Mouse (Mus musculus) CH12.LX (cell line): ENCODE measurements around the gene Zfyve28.

Experiments
- CTCF ChIP-seq, 2 experiments: IDR thresholded peaks in 1 of 2; conservative IDR thresholded peaks in 1 of 2; 2 replicates each; pipeline ENCODE4 v1.5.1; 2011 to 2012; ENCODE audit warnings: low read depth in 2 of 2, low read length in 2 of 2, improper control_type of control experiment in 1 of 2, inconsistent platforms in 1 of 2, mild to moderate bottlenecking in 1 of 2, moderate library complexity in 1 of 2
- EP300 ChIP-seq: IDR thresholded peaks from 2 replicates; pipeline ENCODE4 v1.6.1; 2011; ENCODE audit warnings: low read length, improper control_type of control experiment
- ETS1 ChIP-seq: conservative IDR thresholded peaks from 2 replicates; pipeline ENCODE4 v1.6.1; 2012; ENCODE audit warnings: low read depth, mild to moderate bottlenecking, inconsistent platforms, low read length, improper control_type of control experiment, moderate library complexity
- MAFK ChIP-seq: IDR thresholded peaks from 2 replicates; pipeline ENCODE4 v1.6.1; 2011; ENCODE audit warnings: low read length, improper control_type of control experiment; ENCODE audit not compliant: insufficient replicate concordance
- MAX ChIP-seq: IDR thresholded peaks from 2 replicates; pipeline ENCODE4 v1.6.1; 2011; ENCODE audit warnings: low read length, improper control_type of control experiment
- MAZ ChIP-seq: IDR thresholded peaks from 2 replicates; pipeline ENCODE4 v1.6.1; 2012; ENCODE audit warnings: low read depth, mild to moderate bottlenecking, inconsistent platforms, low read length, improper control_type of control experiment, moderate library complexity
- MEF2A ChIP-seq: IDR thresholded peaks from 2 replicates; pipeline ENCODE4 v1.6.1; 2014; ENCODE audit warnings: low read depth, mild to moderate bottlenecking, inconsistent platforms, low read length, improper control_type of control experiment, borderline replicate concordance
- MYC ChIP-seq: IDR thresholded peaks from 2 replicates; pipeline ENCODE4 v1.6.1; 2011; ENCODE audit warnings: low read depth, mild to moderate bottlenecking, improper control_type of control experiment, low read length
- POLR2A ChIP-seq: IDR thresholded peaks from 2 replicates; pipeline ENCODE4 v1.6.1; 2011; ENCODE audit warnings: low read depth, mild to moderate bottlenecking, improper control_type of control experiment, low read length
- POLR2AphosphoS2 ChIP-seq: IDR thresholded peaks from 2 replicates; pipeline ENCODE4 v1.6.1; 2011; ENCODE audit warnings: low read depth, low read length, improper control_type of control experiment
- RAD21 ChIP-seq: IDR thresholded peaks from 2 replicates; pipeline ENCODE4 v1.6.1; 2011; ENCODE audit warnings: low read depth, mild to moderate bottlenecking, low read length, improper control_type of control experiment, moderate library complexity
- SIN3A ChIP-seq: IDR thresholded peaks from 2 replicates; pipeline ENCODE4 v1.6.1; 2012; ENCODE audit warnings: low read length, improper control_type of control experiment, inconsistent platforms
- TCF12 ChIP-seq: IDR thresholded peaks from 2 replicates; pipeline ENCODE4 v1.6.1; 2014; ENCODE audit warnings: low read depth, mild to moderate bottlenecking, inconsistent platforms, low read length, improper control_type of control experiment
- USF1 ChIP-seq: IDR thresholded peaks from 2 replicates; pipeline ENCODE4 v1.6.1; 2014; ENCODE audit warnings: low read depth, mild to moderate bottlenecking, inconsistent platforms, low read length, improper control_type of control experiment

GRCm38 (mm10) chr5:34233221-34233515 is 55.1 kb downstream of the Zfyve28 start:
- no peak for TF ChIP-seq MAX
- no peak for TF ChIP-seq POLR2A
- no peak for TF ChIP-seq CTCF (conservative IDR thresholded peaks at IDR 0.05 in 1 of 2, IDR thresholded peaks at IDR 0.05 in 1 of 2; ENCODE audit: low read depth in 2 of 2, low read length in 2 of 2)
- no peak for TF ChIP-seq MAZ
- TF ChIP-seq RAD21: no peak
- TF ChIP-seq TCF12: no peak
- no peak for TF ChIP-seq MAFK
- TF ChIP-seq ETS1: no peak
- no peak for TF ChIP-seq USF1
- TF ChIP-seq EP300: no peak
- no peak for TF ChIP-seq MYC
- no peak for TF ChIP-seq SIN3A
- TF ChIP-seq POLR2AphosphoS2: no peak
- TF ChIP-seq MEF2A: no peak
